Mouse (Mus musculus) heart, postnatal 14 days (tissue): ENCODE results near the gene Ckap2l. TPM values are rescaled to one million over a fixed set of nuclear protein-coding genes. Genes with fewer than 3 reads are reported as not detected.

Source experiments
- DNase-seq, 2 experiments: peaks; one replicate each; pipeline ENCODE4 v3.0.0; 2021 to 2022
- intact Hi-C: fragments of 180-260 bp; cut with DNase I; formaldehyde crosslinking; loops from one replicate; pipeline ENCODE4 v1.15.1; 2025
- total RNA-seq, 2 experiments: library from RNA; stranded (reverse); gene quantifications; 2 replicates each; pipeline ENCODE4 v1.2.3; 2021

The Ckap2l gene
- total RNA-seq, 2 experiments from 2014 or later: 3.4 to 6.0 TPM

- no peak for DNase-seq
- intact Hi-C loops: no loop called here
These were observed 29.3 kb downstream of the Ckap2l start for GRCm38 (mm10) chr2:129267738-129268137.

DNA sequence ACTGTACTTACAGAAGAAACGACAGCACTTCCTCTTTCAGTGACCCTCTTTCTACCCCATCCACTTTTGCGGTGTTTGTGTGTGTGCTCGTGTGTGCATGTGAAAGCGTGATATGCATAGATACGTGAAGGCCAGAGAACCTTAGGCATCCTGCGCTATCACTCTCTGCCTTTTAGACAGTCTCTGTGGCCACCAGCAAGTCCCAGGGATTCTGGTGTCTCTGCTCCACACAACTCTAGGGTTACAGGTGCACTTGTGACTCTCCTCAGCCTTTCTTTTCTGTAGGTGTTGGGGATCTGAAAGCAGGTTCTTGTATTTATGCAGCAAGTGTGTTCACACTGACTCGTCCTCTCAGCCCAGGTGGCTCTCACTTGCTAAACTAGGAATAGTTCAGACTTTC is 31.7 kb downstream of the Ckap2l start:
- intact Hi-C loops: no loop called here
- no peak for DNase-seq

DNA sequence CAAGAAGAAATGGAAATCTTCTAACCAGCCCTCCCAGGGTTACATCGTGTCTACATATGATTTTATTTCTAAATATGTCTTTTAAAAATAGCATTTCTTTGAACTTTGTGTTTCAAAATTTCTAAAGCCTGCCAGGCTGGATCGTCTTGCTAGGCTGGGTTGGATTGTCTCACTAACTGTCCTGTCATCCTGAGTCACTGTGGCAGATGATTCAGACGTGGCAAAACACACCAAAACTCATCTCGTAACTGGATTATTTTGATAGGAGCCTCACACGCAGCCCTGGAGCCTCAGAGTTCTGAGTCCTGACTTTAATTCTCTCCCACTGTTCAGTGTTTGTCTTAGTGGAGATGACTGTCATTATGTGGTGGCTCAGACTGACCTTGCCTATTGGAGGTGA is 33.9 kb downstream of the Ckap2l start:
- intact Hi-C loops: no loop called here
- no peak for DNase-seq

DNA sequence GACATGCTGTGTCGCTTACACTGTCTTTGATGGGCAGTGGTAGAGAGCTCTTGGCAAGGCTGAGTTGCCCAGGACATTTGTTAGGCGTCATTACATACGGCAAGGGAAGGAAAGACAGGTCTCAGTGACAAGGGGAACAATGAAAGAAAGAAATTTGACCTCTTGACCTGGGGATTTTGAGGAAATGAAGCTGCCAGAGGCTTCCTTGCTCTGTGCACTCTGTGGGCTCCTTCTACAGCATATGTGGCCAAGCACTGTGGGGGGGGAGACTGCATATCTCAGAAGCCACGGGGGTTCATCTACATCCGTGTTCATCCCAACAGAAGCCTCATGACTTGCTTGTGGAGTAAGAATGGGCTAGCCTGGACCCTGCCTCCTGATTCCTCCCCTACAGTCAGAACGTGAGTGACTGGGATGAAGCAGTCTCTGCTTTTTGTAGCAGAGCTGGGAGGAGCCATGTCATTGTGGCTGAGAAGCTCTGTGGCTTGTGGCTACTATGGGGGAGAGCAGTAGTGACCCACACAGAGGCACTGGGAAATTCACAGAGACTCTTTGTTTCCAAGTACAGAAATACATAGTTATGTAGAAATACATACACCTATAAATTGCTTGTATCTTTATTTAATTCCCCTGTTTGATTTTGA is 35.7 kb downstream of the Ckap2l start:
- intact Hi-C loops: no loop called here
- DNase-seq: no peak

- DNase-seq: no peak
- intact Hi-C loops: no loop called here
These were observed 36.4 kb downstream of the Ckap2l start for GRCm38 (mm10) chr2:129260646-129261045.

DNA sequence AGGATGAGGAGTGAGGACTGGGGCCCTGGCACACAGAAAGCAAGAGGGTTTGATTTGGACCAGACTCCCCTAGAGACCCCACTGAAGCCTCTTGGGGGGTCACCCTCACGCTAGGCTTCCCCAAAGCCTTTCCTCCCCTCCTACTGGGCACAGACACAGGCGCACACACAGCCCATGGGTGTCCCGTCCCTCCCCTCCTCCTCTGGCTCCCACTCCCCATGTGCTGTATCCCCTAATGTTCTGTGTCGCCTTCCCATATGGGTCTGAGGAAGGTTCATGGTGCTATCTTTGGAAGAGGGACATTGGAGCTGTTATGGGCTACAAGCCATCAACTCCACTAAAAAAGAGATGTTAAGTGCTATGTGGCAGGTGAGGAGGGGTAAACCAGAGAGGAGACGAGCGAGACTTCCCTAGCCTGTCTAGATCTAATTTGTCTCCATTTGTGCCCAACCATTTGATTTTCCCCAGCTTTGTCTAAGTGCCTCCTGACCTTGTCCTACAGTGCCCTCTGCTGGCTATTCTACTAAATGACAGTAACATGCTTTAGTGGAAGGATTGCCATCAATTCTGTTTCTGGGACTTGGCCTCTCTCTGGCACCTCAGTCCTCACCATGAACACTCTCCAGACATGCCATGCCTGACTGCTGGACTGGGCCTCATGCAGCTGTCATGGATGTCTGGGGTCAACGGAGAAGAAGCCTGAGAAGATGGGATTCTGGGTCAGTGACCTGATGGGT is 38.4 kb downstream of the Ckap2l start:
- DNase-seq: peak; percentile 52 to 82
- intact Hi-C loops: loop anchor here (1.0 to 5.0 kb wide), 5 partner anchors 46 to 311 kb away; no protein-coding TSS in a partner anchor

- no peak for DNase-seq
- intact Hi-C loops: loop anchor here (2.0 to 5.0 kb wide), 4 partner anchors 46 to 311 kb away; no protein-coding TSS in a partner anchor
These were observed 39.0 kb downstream of the Ckap2l start for GRCm38 (mm10) chr2:129258056-129258455.

GRCm38 (mm10) chr2:129256006-129256405 is 41.0 kb downstream of the Ckap2l start:
- intact Hi-C loops: loop anchor here (5.0 kb wide), 2 partner anchors 44 to 309 kb away; no protein-coding TSS in a partner anchor
- no peak for DNase-seq

- intact Hi-C loops: no loop called here
- DNase-seq: no peak
These were observed 42.9 kb downstream of the Ckap2l start for GRCm38 (mm10) chr2:129254076-129254475.

DNA sequence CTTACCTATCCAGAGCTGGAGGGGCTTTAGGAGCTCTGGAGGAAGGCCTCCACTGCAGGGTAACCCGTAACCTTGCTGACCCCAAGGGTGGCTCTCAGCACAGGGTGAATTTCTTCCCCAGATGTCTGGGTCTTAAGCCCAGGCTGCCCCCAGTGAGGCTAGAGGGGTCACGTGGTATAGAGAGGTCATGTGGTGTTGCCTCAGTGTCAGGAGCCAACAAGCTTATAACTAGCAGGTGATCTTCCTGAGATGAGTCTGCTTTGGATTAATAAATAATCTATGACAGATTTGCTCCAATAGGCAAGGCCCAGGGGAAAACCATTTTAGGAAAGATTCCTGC is 43.4 kb downstream of the Ckap2l start:
- DNase-seq: no peak
- intact Hi-C loops: no loop called here

DNA sequence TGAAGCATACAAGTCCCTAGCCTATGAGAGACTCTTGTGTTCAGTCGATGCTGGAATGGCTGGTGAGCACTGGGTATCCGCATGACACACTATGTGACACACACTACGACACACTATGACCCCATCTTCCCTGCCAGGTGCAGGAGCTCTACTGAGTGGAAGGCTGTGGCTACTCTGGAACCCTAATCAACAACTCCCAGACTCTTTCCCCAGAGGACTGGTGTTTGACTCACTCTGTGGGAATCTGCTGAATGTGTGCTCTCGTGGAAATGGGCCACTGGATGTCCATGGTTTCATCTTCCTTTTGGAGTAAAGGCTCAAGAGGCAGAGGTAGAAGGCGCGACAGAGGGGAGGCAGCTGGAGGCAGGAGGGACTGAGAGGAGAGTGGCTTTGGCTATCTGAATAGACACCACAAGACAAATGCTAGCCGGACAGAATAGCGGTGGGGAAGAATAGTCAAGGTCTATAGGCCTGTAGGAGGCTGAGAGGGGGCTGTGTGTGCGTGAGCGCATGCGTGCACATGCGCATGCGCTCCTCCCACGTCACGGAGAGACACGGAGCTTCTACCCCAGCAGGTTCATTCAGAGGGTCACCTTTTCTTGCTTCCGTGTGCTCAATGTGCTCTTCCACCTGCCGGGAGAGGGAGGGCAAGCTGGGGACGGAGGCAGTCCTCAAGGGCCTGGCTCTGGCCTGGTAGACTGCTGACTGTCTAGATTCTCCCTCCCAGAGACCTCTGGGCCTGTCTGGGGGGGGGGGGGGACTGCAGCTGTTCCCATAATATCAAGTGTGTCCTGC is 44.0 kb downstream of the Ckap2l start:
- intact Hi-C loops: no loop called here
- no peak for DNase-seq

- intact Hi-C loops: no loop called here
These were observed 47.7 kb downstream of the Ckap2l start for GRCm38 (mm10) chr2:129249321-129249720.

DNA sequence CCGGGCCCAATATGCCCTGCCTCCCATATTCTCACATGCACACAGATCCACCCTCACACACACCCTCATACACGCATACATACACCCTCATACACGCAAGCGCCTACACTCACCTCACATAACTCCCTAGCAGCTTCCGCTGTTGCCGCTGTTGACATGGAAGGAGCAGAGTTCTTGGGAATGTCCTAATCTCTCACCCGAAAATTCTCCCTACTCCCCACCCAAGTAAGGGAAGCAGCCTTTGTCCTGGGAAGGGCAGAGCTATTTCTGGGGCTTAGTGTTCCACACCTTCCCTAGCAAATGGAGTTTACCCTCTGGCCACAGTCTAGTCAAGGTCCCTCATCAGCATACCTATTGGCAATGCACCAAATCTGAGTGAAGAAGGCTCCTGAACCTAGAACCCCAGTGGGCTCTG is 49.3 kb downstream of the Ckap2l start:
- intact Hi-C loops: no loop called here
- DNase-seq: no peak

More at GRCm38 (mm10) chr2:129249321-129249720, 47.7 kb downstream of the Ckap2l start:
- no peak for DNase-seq

GRCm38 (mm10) chr2:129246924-129247323 is 50.1 kb downstream of the Ckap2l start:
- no peak for DNase-seq
- intact Hi-C loops: no loop called here

- DNase-seq: no peak
- intact Hi-C loops: no loop called here
These were observed 50.6 kb downstream of the Ckap2l start for GRCm38 (mm10) chr2:129246436-129246835.

DNA sequence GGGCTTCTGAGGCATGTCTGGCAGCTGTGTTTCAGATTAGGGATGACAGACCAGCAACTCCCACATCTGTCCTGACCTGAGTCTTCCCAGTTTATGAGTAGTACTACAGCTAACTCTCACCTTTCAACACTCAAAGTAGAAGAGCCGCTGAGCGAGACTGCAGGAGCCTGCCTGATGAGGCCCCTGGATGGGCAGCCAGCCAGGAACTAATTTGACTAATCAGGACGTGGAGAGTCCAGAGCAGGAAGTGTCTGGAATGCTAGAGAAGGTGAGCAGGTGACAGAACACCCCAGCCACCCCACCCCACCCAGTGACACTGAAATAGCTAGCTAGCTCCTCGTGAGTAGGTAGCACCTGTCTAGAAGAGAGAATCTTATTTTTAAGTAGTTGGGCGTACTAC is 51.4 kb downstream of the Ckap2l start:
- intact Hi-C loops: no loop called here

GRCm38 (mm10) chr2:129244446-129245120 is 52.4 kb downstream of the Ckap2l start:
- peak; percentile 18 to 35 for DNase-seq
- intact Hi-C loops: no loop called here

More for the DNA sequence above, 51.4 kb downstream of the Ckap2l start:
- peak in 1 of 2 experiments; percentile 34 for DNase-seq

GRCm38 (mm10) chr2:129243786-129244185 is 53.2 kb downstream of the Ckap2l start:
- peak in 1 of 2 experiments; percentile 23 for DNase-seq
- intact Hi-C loops: no loop called here

- DNase-seq: no peak
- intact Hi-C loops: no loop called here
These were observed 54.0 kb downstream of the Ckap2l start for GRCm38 (mm10) chr2:129243005-129243404.
